Mouse (Mus musculus) brain, embryonic 14.5 days (tissue): ENCODE data around the gene Srebf1.

Experiments used
- CTCF ChIP-seq: fragments of 200-500 bp; IDR thresholded peaks from 2 replicates; pipeline ENCODE4 v1.5.1; 2012; ENCODE audit warnings: inconsistent platforms, mild to moderate bottlenecking, moderate library complexity, borderline replicate concordance; ENCODE audit not compliant: insufficient read depth, insufficient read length; ENCODE audit errors: extremely low read depth
- POLR2A ChIP-seq: fragments of 200-500 bp; IDR thresholded peaks from 2 replicates; pipeline ENCODE4 v1.6.1; 2012; ENCODE audit warnings: mild to moderate bottlenecking, inconsistent platforms, borderline replicate concordance; ENCODE audit not compliant: poor library complexity, insufficient read depth, insufficient read length, severe bottlenecking; ENCODE audit errors: extremely low read depth

- TF ChIP-seq POLR2A = no peak
- TF ChIP-seq CTCF = no peak
Observed at GRCm38 (mm10) chr11:60176975-60177657, 45.3 kb downstream of the Srebf1 start.
